Mouse (Mus musculus): ENCODE measurements at regions not wholly inside any gene's neighbourhood (a gene's known extent, or its start where the extent isn't known, plus 50 kb on each side); places are given as distances from the start of the nearest gene placed in this dataset.
A peak's percentile ranks its signal among the peaks of the same experiment; 100 is the strongest.

DNA sequence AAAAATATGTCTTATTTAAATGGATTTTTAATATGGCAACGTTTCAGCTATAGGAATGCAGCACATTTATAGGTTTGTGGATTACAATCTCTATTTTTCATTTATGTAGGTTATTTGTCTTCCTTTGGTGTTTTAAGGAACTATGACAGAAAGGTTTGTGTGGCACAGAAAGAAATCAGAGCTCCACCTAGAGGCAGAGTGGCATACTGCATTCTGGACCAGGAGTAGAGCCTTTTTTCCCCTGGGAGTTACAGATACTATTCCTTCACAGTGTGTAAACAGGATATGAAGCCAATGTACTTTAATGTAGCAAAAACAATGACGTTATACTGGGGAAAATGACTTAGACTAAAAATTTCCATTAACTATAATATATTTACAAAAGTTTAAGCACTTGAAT lies 94.9 kb upstream of the St8sia4 start:
- DNase-seq, result peak; percentile 20 to 40
- intact Hi-C loops (cut with DNase I), result no loop called here

DNA sequence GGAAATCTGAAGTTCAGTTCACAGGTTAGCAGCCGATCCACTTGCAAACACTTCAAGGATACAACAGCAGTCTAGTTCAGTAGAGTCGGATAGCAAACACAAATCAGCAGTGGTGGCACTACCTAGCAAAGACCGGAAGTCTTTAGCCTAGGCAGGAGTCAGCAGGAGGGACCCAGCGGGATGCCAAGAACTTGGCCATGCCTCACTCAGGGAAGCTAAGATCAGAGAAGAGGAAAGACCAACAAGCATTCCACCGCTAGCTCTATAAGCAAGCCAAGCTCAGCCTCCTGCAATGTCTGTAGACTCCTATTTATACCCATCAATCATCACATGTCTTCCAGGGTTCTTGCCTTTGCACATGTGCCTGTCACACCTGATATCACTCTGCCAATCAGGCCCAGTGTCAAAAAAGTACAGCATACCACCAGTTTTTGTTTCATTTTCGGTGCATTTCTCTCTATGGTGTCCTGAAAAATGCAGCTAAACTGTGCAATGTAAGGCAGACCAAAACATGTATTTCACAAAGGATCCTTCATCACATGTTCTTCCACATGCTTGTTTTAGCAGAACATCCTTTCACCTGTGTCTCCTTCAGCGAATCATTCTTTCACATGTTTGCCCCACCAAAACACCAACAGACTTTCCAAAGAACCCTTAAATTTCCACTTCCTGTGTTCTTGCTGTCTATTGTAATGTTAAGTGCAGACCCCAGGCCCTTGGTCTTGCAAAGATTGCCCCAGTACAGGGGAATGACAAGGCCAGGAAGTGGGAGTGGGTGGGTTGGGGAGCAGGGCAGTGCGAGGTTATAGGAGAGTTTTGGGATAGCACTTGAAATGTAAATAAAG lies 86.9 kb upstream of the St8sia4 start:
- intact Hi-C loops (cut with DNase I), result no loop called here
- no peak for DNase-seq

DNA sequence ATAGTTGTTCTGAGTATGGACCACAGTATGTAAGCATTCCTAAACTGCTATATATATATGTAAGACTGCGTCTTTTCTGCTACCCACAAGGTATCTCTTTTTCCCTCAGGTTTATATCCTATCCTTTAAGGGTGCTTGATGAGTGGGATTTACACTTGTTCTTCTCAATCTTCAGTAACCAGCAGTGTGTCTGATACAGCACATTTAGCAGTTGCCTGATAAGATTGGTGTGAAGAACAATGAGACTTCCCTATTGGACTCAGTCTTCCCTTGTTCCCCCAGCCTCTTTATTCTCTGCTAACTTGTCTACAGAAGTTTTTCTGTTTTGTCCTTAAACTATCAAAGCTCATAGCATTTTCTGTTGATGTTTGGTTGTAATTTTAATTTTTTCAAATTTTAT lies 86.1 kb upstream of the St8sia4 start:
- no peak for DNase-seq
- intact Hi-C loops (cut with DNase I), result no loop called here

DNA sequence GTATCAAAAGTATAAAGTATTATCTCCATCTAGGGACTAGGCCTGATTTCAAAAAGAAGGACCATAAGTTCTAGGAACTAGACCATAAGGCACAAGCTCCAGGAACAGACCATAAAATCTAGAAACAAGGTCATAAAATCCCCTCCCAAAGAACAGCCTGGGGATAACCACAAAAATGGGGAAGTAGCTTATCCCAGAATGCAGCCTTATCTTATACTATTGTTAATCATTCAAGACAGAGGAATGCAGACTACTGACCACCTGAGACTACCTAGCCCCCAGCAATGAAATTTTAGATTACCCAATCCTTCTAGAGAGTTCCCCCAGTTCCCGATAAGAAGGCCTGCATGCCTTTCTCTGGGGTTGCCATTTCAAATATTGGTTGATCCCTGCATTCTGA lies 81.6 kb upstream of the St8sia4 start:
- no peak for DNase-seq
- intact Hi-C loops (cut with DNase I), result no loop called here

DNA sequence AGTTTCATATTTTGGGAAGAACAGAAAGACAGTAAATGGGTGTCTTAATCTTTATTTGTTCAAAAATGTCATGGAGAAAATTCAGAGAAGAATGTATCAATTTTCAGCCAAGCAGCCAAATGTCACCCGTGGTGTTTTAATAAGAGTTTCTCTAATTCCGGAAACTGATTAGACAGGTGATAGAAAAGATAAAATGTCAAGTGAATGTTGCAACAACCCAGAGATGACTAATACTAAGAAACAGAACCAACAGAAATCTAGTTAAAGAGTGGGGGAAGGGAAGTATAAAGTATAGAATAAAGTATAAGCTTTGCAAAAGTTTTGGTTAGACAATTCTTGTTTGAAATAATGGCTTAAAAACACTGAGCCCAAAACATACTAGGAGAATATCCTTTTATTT lies 79.9 kb upstream of the St8sia4 start:
- DNase-seq, result no peak
- intact Hi-C loops (cut with DNase I), result no loop called here

DNA sequence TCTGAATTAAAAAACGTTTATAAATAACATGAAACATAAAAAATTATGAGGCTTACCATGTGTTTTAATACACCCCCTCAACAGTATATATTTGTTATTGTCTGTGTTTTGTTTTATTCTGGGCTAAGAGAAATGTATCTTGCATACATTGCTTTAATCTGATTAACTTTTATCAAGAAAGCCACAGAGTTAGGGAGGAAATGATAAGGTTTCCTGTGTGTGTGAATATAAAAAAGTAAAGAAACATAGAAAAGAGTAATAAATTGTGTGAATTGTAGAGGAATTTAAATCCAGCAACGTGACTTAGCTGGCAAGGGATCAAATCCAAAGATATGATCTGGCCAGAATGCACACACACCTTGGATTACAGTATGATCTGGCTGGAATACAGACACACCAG lies 77.1 kb upstream of the St8sia4 start:
- intact Hi-C loops (cut with DNase I), result no loop called here
- no peak for DNase-seq

DNA sequence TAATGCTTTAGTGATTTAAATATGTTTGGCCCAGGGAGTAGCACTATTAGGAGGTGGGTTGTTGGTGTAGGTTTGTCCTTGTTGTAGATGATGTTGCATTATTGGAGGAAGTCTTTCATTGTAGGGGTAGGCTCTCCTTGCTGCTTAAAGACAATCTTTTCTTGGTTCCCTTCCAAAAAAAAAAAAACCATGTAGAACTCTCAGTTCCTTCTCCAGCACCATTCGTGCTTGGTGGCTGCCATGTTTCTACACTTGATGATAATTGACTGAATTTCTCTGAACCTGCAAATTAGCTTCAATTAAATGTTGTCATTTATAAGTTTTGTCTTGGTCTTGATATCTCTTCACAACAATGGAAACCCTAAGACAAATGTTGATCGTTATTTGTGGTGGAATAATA lies 76.0 kb upstream of the St8sia4 start:
- intact Hi-C loops (cut with DNase I), result no loop called here
- DNase-seq, result no peak

DNA sequence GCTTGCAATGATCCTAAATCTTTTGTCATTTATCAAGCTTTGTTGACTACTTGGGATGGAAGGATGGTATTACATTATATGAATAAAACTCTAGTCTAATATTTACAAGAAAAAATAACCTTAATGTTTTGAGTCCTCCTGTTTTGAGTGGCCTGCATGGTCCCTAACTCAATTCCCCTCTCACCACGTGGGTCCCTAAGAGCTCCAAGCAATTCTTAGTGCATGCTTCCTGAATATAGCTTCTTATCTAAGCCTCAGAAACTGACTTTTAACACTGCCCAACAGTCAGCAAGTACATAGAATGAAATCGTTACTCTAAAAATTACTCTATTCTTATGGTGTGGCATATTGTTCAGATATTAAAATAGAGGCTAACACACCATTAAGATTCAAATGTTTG lies 52.1 kb upstream of the St8sia4 start:
- intact Hi-C loops (cut with DNase I), result no loop called here
- no peak for DNase-seq

DNA sequence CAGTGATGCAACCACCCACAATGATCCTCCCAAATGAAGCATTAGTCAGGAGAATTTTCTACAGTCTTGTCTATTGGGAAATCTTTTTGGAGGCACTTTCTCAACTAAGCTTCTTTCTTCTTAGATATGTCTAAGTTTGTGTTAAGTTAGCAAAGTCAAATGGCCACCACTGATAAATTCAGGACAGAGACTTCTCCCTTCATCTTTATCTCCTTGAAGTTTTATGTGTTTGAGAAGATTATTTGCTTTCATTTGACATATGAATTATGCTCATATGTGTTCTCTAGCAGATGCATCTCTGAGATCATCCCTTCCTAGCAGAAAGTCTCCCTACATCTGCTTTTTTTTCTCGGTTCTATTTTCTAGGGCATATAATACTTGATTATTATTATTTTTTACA lies 51.4 kb upstream of the St8sia4 start:
- intact Hi-C loops (cut with DNase I), result no loop called here
- no peak for DNase-seq

All from gastrocnemius, postnatal 36 days (tissue).